Mouse (Mus musculus): ENCODE results near the gene Cops7b.

GRCm38 (mm10) chr1:86542584-86542983 is 40.1 kb upstream of the Cops7b start:
- TF ChIP-seq CHD2 (IDR thresholded peaks at IDR 0.05; ENCODE audit: low read depth, low read length) = no peak
- no peak for TF ChIP-seq ZNF384 (IDR thresholded peaks at IDR 0.05; ENCODE audit: low read depth, low read length)
